In the genomic region with DNA sequence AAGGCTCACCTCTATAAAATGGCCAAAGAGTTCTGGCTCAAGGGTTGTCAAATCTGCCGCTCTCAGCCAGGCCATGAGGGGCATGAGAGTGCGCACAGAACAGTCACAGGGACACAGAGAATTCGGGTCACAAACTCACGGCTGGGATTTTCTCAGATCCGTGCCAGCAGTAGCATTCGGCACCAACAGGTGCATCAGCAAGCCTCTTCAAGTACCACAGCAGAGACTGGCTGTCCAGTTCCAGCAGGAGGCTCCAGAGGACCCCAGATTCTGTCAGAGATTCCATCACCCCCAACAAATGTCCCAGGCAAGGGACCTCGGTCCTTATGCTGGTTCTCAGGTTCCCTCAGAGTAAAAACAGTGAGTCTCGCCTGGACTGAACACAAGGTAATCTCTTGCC, we compare ENCODE assay signal across 10 mouse cellular contexts. TPM values are rescaled to one million over a fixed set of nuclear protein-coding genes. Genes with fewer than 3 reads are reported as not detected.
DNase-seq lines count a peak whose midpoint lies in the region; ATAC-seq and TF ChIP-seq lines count a peak whose summit lies in the region.
"Had no signal": no experiment of that assay in that cellular context is flagged by ENCODE, and none has a peak within 500 bp of the region (broad histone marks: within the 10 kb centered on the region; RNA-seq: fewer than 3 reads in every experiment).

No protein-coding gene starts in this region.

- no peaks in the 10 kb centered on the region for H3K36me3 ChIP-seq in hindbrain, embryonic 11.5 days (ENCODE audit: control insufficient read depth, insufficient read depth, low read length)
- H3K36me3 ChIP-seq in hindbrain, embryonic 16.5 days (ENCODE audit: control insufficient read depth, insufficient read depth, low read length): peaks cover 26% of the 10 kb centered on the region
- peaks cover 46% of the 10 kb centered on the region for H3K36me3 ChIP-seq in E14TG2a.4 (ENCODE audit: insufficient read depth, low read length)
- H3K36me3 ChIP-seq in limb, embryonic 11.5 days (ENCODE audit: control insufficient read depth, insufficient read depth, low read length): no peaks in the 10 kb centered on the region

- H3K4me1 ChIP-seq in hindbrain, embryonic 11.5 days (replicated peaks; ENCODE audit: control insufficient read depth, insufficient read depth, low read length): no peaks in the 10 kb centered on the region
- H3K4me1 ChIP-seq in hindbrain, embryonic 16.5 days (ENCODE audit: control insufficient read depth, insufficient read depth, low read depth, low read length): no peaks in the 10 kb centered on the region
- peaks cover 46% of the 10 kb centered on the region for H3K4me1 ChIP-seq in E14TG2a.4 (replicated peaks; ENCODE audit: low read depth, low read length)
- peaks cover 62% of the 10 kb centered on the region for H3K4me1 ChIP-seq in bone marrow macrophage, adult 2 months (ENCODE audit: control insufficient read depth, insufficient read depth, low read length)
- H3K4me1 ChIP-seq in limb, embryonic 11.5 days (ENCODE audit: control insufficient read depth, insufficient read depth, low read length): peaks cover 9% of the 10 kb centered on the region; the same call in 1 of the 2 replicates

- H3K9me3 ChIP-seq in hindbrain, embryonic 11.5 days (ENCODE audit: control insufficient read depth, low read length): no peaks in the 10 kb centered on the region
- H3K9me3 ChIP-seq in hindbrain, embryonic 16.5 days (ENCODE audit: control insufficient read depth, low read length): no peaks in the 10 kb centered on the region
- H3K9me3 ChIP-seq in E14TG2a.4 (ENCODE audit: low read length): no peaks in the 10 kb centered on the region
- H3K9me3 ChIP-seq in limb, embryonic 11.5 days (ENCODE audit: control insufficient read depth, low read length): no peaks in the 10 kb centered on the region

- TF ChIP-seq POLR2A in bone marrow macrophage, adult 2 months (IDR thresholded peaks at IDR 0.05; ENCODE audit: borderline replicate concordance, low read depth, low read length): no peak

- ATAC-seq in hindbrain, embryonic 11.5 days (ENCODE audit: low FRiP score): no peak
- no peak for ATAC-seq in hindbrain, embryonic 16.5 days
- ATAC-seq in limb, embryonic 11.5 days (ENCODE audit: insufficient number of reproducible peaks, low FRiP score, low TSS enrichment, low read depth): no peak
- ATAC-seq: inflammation-experienced regulatory T-cells, adult 6 months had no signal

- TF ChIP-seq CTCF in E14TG2a.4 (conservative IDR thresholded peaks at IDR 0.05; ENCODE audit: low read length): peak; percentile 6; the same call in 1 of the 2 replicates
- TF ChIP-seq CTCF in bone marrow macrophage, adult 2 months (IDR thresholded peaks at IDR 0.05; ENCODE audit: low read depth, low read length): 0 out of 2 replicates have a peak, but pooled peaks have one; percentile 19

- H3K27me3 ChIP-seq in hindbrain, embryonic 11.5 days (ENCODE audit: control insufficient read depth, insufficient read depth, low read length): no peaks in the 10 kb centered on the region
- no peaks in the 10 kb centered on the region for H3K27me3 ChIP-seq in hindbrain, embryonic 16.5 days (replicated peaks; ENCODE audit: control insufficient read depth, insufficient read depth, low read length)
- no peaks in the 10 kb centered on the region for H3K27me3 ChIP-seq in E14TG2a.4 (ENCODE audit: insufficient read depth, low read length)
- no peaks in the 10 kb centered on the region for H3K27me3 ChIP-seq in limb, embryonic 11.5 days (ENCODE audit: control insufficient read depth, insufficient read depth, low read length)

- no peak overlapping the region for H3K9ac ChIP-seq in hindbrain, embryonic 11.5 days (ENCODE audit: low read depth, low read length)
- H3K9ac ChIP-seq in hindbrain, embryonic 16.5 days (ENCODE audit: low read depth, low read length): no peak overlapping the region
- H3K9ac ChIP-seq in limb, embryonic 11.5 days (ENCODE audit: low read length): no peak overlapping the region
- H3K9ac ChIP-seq: liver, embryonic 14.5 days had no signal

- WGBS in hindbrain, embryonic 11.5 days: 92% methylated on average over 8 of the region's 8 CpGs
- 86% methylated on average over 8 of the region's 8 CpGs for WGBS in hindbrain, embryonic 16.5 days
- 88% methylated on average over 8 of the region's 8 CpGs for WGBS in limb, embryonic 11.5 days

- H3K4me3 ChIP-seq in hindbrain, embryonic 11.5 days (ENCODE audit: low read depth, low read length): no peak overlapping the region
- H3K4me3 ChIP-seq in hindbrain, embryonic 16.5 days (ENCODE audit: low read length): no peak overlapping the region
- H3K4me3 ChIP-seq in E14TG2a.4 (replicated peaks; ENCODE audit: low read length): no peak overlapping the region
- peak overlapping the region; percentile 55 for H3K4me3 ChIP-seq in bone marrow macrophage, adult 2 months (ENCODE audit: insufficient read depth, low read length)
- H3K4me3 ChIP-seq in limb, embryonic 11.5 days (ENCODE audit: low read depth, low read length): no peak overlapping the region

- DNase-seq in hindbrain, embryonic 11.5 days (ENCODE audit: low spot score): no peak
- no peak for DNase-seq in limb, embryonic 11.5 days (ENCODE audit: low spot score)
- no peak for DNase-seq in natural killer cell, adult 2 months (ENCODE audit: low spot score in 2 of 2)
- no peak for DNase-seq in thymus, postnatal 0 days (ENCODE audit: low spot score)
- DNase-seq: spleen, adult 18-20 months had no signal

- no peak overlapping the region for H3K4me2 ChIP-seq in hindbrain, embryonic 11.5 days (replicated peaks; ENCODE audit: low read depth, low read length)
- no peak overlapping the region for H3K4me2 ChIP-seq in hindbrain, embryonic 16.5 days (ENCODE audit: low read length)
- H3K4me2 ChIP-seq in limb, embryonic 11.5 days (ENCODE audit: low read depth, severe bottlenecking): 0 out of 2 replicates have a peak overlapping the region, but pooled peaks have one; percentile 7

- 0 out of 2 replicates have a peak overlapping the region, but pooled peaks have one; percentile 17 for H3K27ac ChIP-seq in hindbrain, embryonic 11.5 days (ENCODE audit: low read depth, low read length)
- no peak overlapping the region for H3K27ac ChIP-seq in hindbrain, embryonic 16.5 days (ENCODE audit: low read depth, low read length)
- H3K27ac ChIP-seq in bone marrow macrophage, adult 2 months (ENCODE audit: insufficient read depth, low read depth, low read length): peak overlapping the region; percentile 94
- H3K27ac ChIP-seq in limb, embryonic 11.5 days (replicated peaks; ENCODE audit: low read depth, low read length): no peak overlapping the region; the same call in 1 of the 2 replicates
- H3K27ac ChIP-seq: liver, embryonic 14.5 days had no signal

RNA-seq across cellular contexts. Expression of a gene that starts 51.4 kb away (rescaled TPM):
- 22.5 and 23.5 TPM in 2 replicates for polyA plus RNA-seq in hindbrain, embryonic 11.5 days (2014; fragmentation: Nextera tagmentation; extraction: Ambion mirVana)
- 151 and 167 TPM in 2 replicates for polyA plus RNA-seq in hindbrain, embryonic 16.5 days (2015; fragmentation: Nextera tagmentation; extraction: Ambion mirVana)
- polyA plus RNA-seq in bone marrow macrophage, adult 2 months (2012; ENCODE audit: insufficient read depth, insufficient read length, missing spikeins): 0.52 and 1.1 TPM in 2 replicates
- polyA plus RNA-seq in limb, embryonic 11.5 days (2014; fragmentation: Nextera tagmentation; extraction: Ambion mirVana): 0.15 and 0.35 TPM in 2 replicates
- 0.83 and 1.0 TPM in 2 replicates for polyA plus RNA-seq in thymus, postnatal 0 days (2015; fragmentation: Nextera tagmentation; extraction: Ambion mirVana)
- polyA plus RNA-seq: inflammation-experienced regulatory T-cells, adult 6 months had no signal

Comparison
In these comparisons a context has a peak if more than half of its experiments do, and no peak if none do; other contexts are left out.
1. H3K27ac ChIP-seq: peak in hindbrain, embryonic 11.5 days (single experiment) and bone marrow macrophage, adult 2 months (single experiment); none in hindbrain, embryonic 16.5 days (single experiment) and limb, embryonic 11.5 days (single experiment).
2. RNA of a gene that starts 51.4 kb away (polyA plus RNA-seq): 151 to 167 TPM in hindbrain, embryonic 16.5 days and 22.5 to 23.5 TPM in hindbrain, embryonic 11.5 days; 0.52 to 1.1 TPM in bone marrow macrophage, adult 2 months, 0.83 to 1.0 TPM in thymus, postnatal 0 days and 0.15 to 0.35 TPM in limb, embryonic 11.5 days; every median in the first group is over 10 times any median in the second.